Comparison of ENCODE assay signal across 16 mouse cellular contexts in the genomic region with DNA sequence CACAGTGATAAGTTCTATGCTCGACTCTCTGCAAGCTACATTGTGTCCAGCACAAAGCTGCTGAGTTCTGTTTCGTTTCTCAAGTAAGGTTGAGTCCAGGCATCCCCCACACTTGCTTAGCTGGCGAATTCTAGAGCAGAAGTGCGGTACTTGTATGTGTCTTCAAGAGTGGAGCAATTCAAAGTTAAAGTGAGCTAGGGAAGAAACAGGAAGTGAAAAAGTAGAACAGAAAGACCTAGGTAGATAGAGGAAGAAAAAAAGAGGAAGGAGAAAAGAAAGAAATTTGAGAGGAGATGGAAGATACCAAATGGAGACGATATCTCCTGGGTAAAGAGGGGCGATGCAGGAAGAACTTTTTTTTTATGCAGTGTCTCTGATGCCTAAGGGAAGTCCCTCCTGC. TPM values are rescaled to one million over a fixed set of nuclear protein-coding genes. Genes with fewer than 3 reads are reported as not detected.
A peak's percentile ranks its signal among the peaks of the same experiment; 100 is the strongest.
DNase-seq lines count a peak whose midpoint lies in the region; ATAC-seq and TF ChIP-seq lines count a peak whose summit lies in the region.
"Had no signal": no experiment of that assay in that cellular context is flagged by ENCODE, and none has a peak within 500 bp of the region (broad histone marks: within the 10 kb centered on the region; RNA-seq: fewer than 3 reads in every experiment).

No protein-coding gene starts in this region.

- H3K4me3 ChIP-seq in heart, embryonic 10.5 days, result no peak overlapping the region
- H3K4me3 ChIP-seq in liver, postnatal 0 days (ENCODE audit: low read depth, low read length), result no peak overlapping the region
- no peak overlapping the region for H3K4me3 ChIP-seq in liver, embryonic 11.5 days (ENCODE audit: low read depth, low read length)
- 0 out of 2 replicates have a peak overlapping the region, but pooled peaks have one; percentile 5 for H3K4me3 ChIP-seq in bone marrow macrophage, adult 2 months (ENCODE audit: insufficient read depth, low read length)
- no peak overlapping the region for H3K4me3 ChIP-seq in forebrain, embryonic 14.5 days (ENCODE audit: low read depth, low read length)
- H3K4me3 ChIP-seq in limb, embryonic 10.5 days, result no peak overlapping the region
- H3K4me3 ChIP-seq: forebrain, embryonic 12.5 days; hindbrain, embryonic 10.5 days; intestine, embryonic 15.5 days; liver, embryonic 13.5 days had no signal

- no peak overlapping the region; the same call in 1 of the 2 replicates for H3K4me2 ChIP-seq in liver, postnatal 0 days (ENCODE audit: low read depth, low read length)
- no peak overlapping the region for H3K4me2 ChIP-seq in liver, embryonic 11.5 days
- H3K4me2 ChIP-seq in forebrain, embryonic 14.5 days (ENCODE audit: low read length), result no peak overlapping the region
- H3K4me2 ChIP-seq: forebrain, embryonic 12.5 days; intestine, embryonic 15.5 days; liver, embryonic 13.5 days had no signal

- peak; percentile 36 for ATAC-seq in liver, postnatal 0 days
- no peak for ATAC-seq in liver, embryonic 11.5 days (replicated peaks; ENCODE audit: low FRiP score)
- ATAC-seq in forebrain, embryonic 14.5 days, result no peak
- ATAC-seq: intestine, embryonic 15.5 days had no signal

- no peak overlapping the region for H3K9ac ChIP-seq in liver, postnatal 0 days (replicated peaks)
- H3K9ac ChIP-seq in liver, embryonic 11.5 days (ENCODE audit: low read depth, low read length), result no peak overlapping the region
- no peak overlapping the region for H3K9ac ChIP-seq in forebrain, embryonic 14.5 days (ENCODE audit: low read length)
- H3K9ac ChIP-seq: forebrain, embryonic 12.5 days; intestine, embryonic 15.5 days; liver, embryonic 13.5 days had no signal

- TF ChIP-seq POLR2A in bone marrow macrophage, adult 2 months (IDR thresholded peaks at IDR 0.05; ENCODE audit: borderline replicate concordance, low read depth, low read length), result no peak

- H3K27ac ChIP-seq in heart, embryonic 10.5 days, result no peak overlapping the region
- H3K27ac ChIP-seq in liver, postnatal 0 days (ENCODE audit: low read depth), result no peak overlapping the region; the same call in 1 of the 2 replicates
- H3K27ac ChIP-seq in liver, embryonic 11.5 days (ENCODE audit: low read depth, low read length), result no peak overlapping the region; the same call in 1 of the 2 replicates
- H3K27ac ChIP-seq in bone marrow macrophage, adult 2 months (ENCODE audit: insufficient read depth, low read depth, low read length), result peak overlapping the region; percentile 66
- no peak overlapping the region for H3K27ac ChIP-seq in forebrain, embryonic 14.5 days (ENCODE audit: low read depth, low read length)
- no peak overlapping the region for H3K27ac ChIP-seq in limb, embryonic 10.5 days
- H3K27ac ChIP-seq: forebrain, embryonic 12.5 days; hindbrain, embryonic 10.5 days; intestine, embryonic 15.5 days; liver, embryonic 13.5 days had no signal

- WGBS in heart, embryonic 10.5 days, result 75% methylated on average over 6 of the region's 6 CpGs
- 33% methylated on average over 6 of the region's 6 CpGs for WGBS in liver, postnatal 0 days (ENCODE audit: insufficient replicate concordance)
- WGBS in liver, embryonic 11.5 days, result 62% methylated on average over 6 of the region's 6 CpGs
- WGBS in forebrain, embryonic 14.5 days, result 89% methylated on average over 6 of the region's 6 CpGs
- 91% methylated on average over 6 of the region's 6 CpGs for WGBS in limb, embryonic 10.5 days

- H3K4me1 ChIP-seq in heart, embryonic 10.5 days, result no peaks in the 10 kb centered on the region
- H3K4me1 ChIP-seq in liver, postnatal 0 days (ENCODE audit: insufficient read depth), result peaks cover 15% of the 10 kb centered on the region
- no peaks in the 10 kb centered on the region for H3K4me1 ChIP-seq in liver, embryonic 11.5 days (replicated peaks; ENCODE audit: control insufficient read depth, insufficient read depth, low read length)
- peaks cover 38% of the 10 kb centered on the region for H3K4me1 ChIP-seq in bone marrow macrophage, adult 2 months (ENCODE audit: control insufficient read depth, insufficient read depth, low read length)
- no peaks in the 10 kb centered on the region for H3K4me1 ChIP-seq in forebrain, embryonic 14.5 days (ENCODE audit: control insufficient read depth, insufficient read depth, low read length)
- H3K4me1 ChIP-seq in limb, embryonic 10.5 days, result no peaks in the 10 kb centered on the region
- H3K4me1 ChIP-seq: forebrain, embryonic 12.5 days; hindbrain, embryonic 10.5 days; liver, embryonic 13.5 days had no signal

- DNase-seq in heart, adult 8-10 months (ENCODE audit: low spot score), result peak; percentile 11
- DNase-seq in heart, embryonic 10.5 days (ENCODE audit: low spot score), result no peak
- DNase-seq in liver, postnatal 0 days, result no peak
- DNase-seq in liver, embryonic 11.5 days (ENCODE audit: low spot score), result no peak
- peak; percentile 36 for DNase-seq in skeletal muscle tissue, adult 2 months (ENCODE audit: low read depth, low spot score)
- DNase-seq in forebrain, embryonic 14.5 days (ENCODE audit: low spot score), result no peak
- DNase-seq in limb, embryonic 10.5 days (ENCODE audit: low spot score), result no peak
- DNase-seq: cerebellum, postnatal 36 days; gastrocnemius, postnatal 10 days; kidney, postnatal 36 days; liver, embryonic 13.5 days; right cerebral cortex, postnatal 14 days had no signal

- no peaks in the 10 kb centered on the region for H3K36me3 ChIP-seq in heart, embryonic 10.5 days
- no peaks in the 10 kb centered on the region for H3K36me3 ChIP-seq in liver, postnatal 0 days (replicated peaks; ENCODE audit: insufficient read depth, low read length)
- no peaks in the 10 kb centered on the region for H3K36me3 ChIP-seq in liver, embryonic 11.5 days (ENCODE audit: control insufficient read depth, insufficient read depth, low read length)
- no peaks in the 10 kb centered on the region for H3K36me3 ChIP-seq in forebrain, embryonic 14.5 days (ENCODE audit: control insufficient read depth, insufficient read depth, low read length)
- H3K36me3 ChIP-seq in limb, embryonic 10.5 days, result no peaks in the 10 kb centered on the region
- H3K36me3 ChIP-seq: forebrain, embryonic 12.5 days; hindbrain, embryonic 10.5 days; intestine, embryonic 15.5 days; liver, embryonic 13.5 days had no signal

- TF ChIP-seq CTCF in liver, postnatal 0 days (IDR thresholded peaks at IDR 0.05; ENCODE audit: low read depth), result no peak
- TF ChIP-seq CTCF in bone marrow macrophage, adult 2 months (IDR thresholded peaks at IDR 0.05; ENCODE audit: low read depth, low read length), result no peak

- no peaks in the 10 kb centered on the region for H3K9me3 ChIP-seq in heart, embryonic 10.5 days
- no peaks in the 10 kb centered on the region for H3K9me3 ChIP-seq in liver, postnatal 0 days (ENCODE audit: low read length)
- no peaks in the 10 kb centered on the region for H3K9me3 ChIP-seq in liver, embryonic 11.5 days (ENCODE audit: control insufficient read depth, low read length)
- no peaks in the 10 kb centered on the region for H3K9me3 ChIP-seq in forebrain, embryonic 14.5 days (replicated peaks; ENCODE audit: control insufficient read depth, low read length)
- H3K9me3 ChIP-seq in limb, embryonic 10.5 days (replicated peaks), result no peaks in the 10 kb centered on the region
- H3K9me3 ChIP-seq: forebrain, embryonic 12.5 days; hindbrain, embryonic 10.5 days; intestine, embryonic 15.5 days; liver, embryonic 13.5 days had no signal

- H3K27me3 ChIP-seq in heart, embryonic 10.5 days (ENCODE audit: insufficient read depth, poor library complexity, severe bottlenecking), result no peaks in the 10 kb centered on the region
- H3K27me3 ChIP-seq in liver, postnatal 0 days (ENCODE audit: insufficient read depth, low read length), result no peaks in the 10 kb centered on the region
- no peaks in the 10 kb centered on the region for H3K27me3 ChIP-seq in liver, embryonic 11.5 days (replicated peaks; ENCODE audit: control insufficient read depth, insufficient read depth, low read length)
- no peaks in the 10 kb centered on the region for H3K27me3 ChIP-seq in forebrain, embryonic 14.5 days (replicated peaks; ENCODE audit: control insufficient read depth, insufficient read depth, low read length)
- H3K27me3 ChIP-seq in limb, embryonic 10.5 days (ENCODE audit: low read depth, poor library complexity, severe bottlenecking), result no peaks in the 10 kb centered on the region
- H3K27me3 ChIP-seq: forebrain, embryonic 12.5 days; intestine, embryonic 15.5 days; liver, embryonic 13.5 days had no signal

- TF ChIP-seq EP300 in liver, postnatal 0 days (IDR thresholded peaks at IDR 0.05; ENCODE audit: low read depth), result no peak

RNA-seq across cellular contexts. Expression of a gene that starts 51.4 kb away (rescaled TPM):
- total RNA-seq in heart, adult 8-10 months (2022), result 10 to 100 TPM; 20.7 to 32.9 (median 27.6) TPM
- polyA plus RNA-seq in heart, embryonic 10.5 days (2016; fragmentation: Nextera tagmentation; extraction: Ambion mirVana), result 43.5 and 74.2 TPM in 2 replicates
- polyA plus RNA-seq in liver, postnatal 0 days (2015; fragmentation: Nextera tagmentation; extraction: Ambion mirVana), result 24.8 and 25.3 TPM in 2 replicates
- 61.2 and 63.3 TPM in 2 replicates for polyA plus RNA-seq in liver, embryonic 11.5 days (2014; fragmentation: Nextera tagmentation; extraction: Ambion mirVana)
- polyA plus RNA-seq in bone marrow macrophage, adult 2 months (2012; ENCODE audit: insufficient read depth, insufficient read length, missing spikeins), result 332 and 341 TPM in 2 replicates
- 319 and 350 TPM in 2 replicates for polyA plus RNA-seq in forebrain, embryonic 14.5 days (2014; fragmentation: Nextera tagmentation; extraction: Ambion mirVana)
- 94.6 and 115 TPM in 2 replicates for polyA plus RNA-seq in limb, embryonic 10.5 days (2016; fragmentation: Nextera tagmentation; extraction: Ambion mirVana)

Comparison
In these comparisons a context has a peak if more than half of its experiments do, and no peak if none do; other contexts are left out.
1. DNase-seq: peak in heart, adult 8-10 months (single experiment) and skeletal muscle tissue, adult 2 months (single experiment); none in heart, embryonic 10.5 days (single experiment), liver, postnatal 0 days (single experiment), liver, embryonic 11.5 days (single experiment), forebrain, embryonic 14.5 days (single experiment) and limb, embryonic 10.5 days (single experiment).